In the genomic region with DNA sequence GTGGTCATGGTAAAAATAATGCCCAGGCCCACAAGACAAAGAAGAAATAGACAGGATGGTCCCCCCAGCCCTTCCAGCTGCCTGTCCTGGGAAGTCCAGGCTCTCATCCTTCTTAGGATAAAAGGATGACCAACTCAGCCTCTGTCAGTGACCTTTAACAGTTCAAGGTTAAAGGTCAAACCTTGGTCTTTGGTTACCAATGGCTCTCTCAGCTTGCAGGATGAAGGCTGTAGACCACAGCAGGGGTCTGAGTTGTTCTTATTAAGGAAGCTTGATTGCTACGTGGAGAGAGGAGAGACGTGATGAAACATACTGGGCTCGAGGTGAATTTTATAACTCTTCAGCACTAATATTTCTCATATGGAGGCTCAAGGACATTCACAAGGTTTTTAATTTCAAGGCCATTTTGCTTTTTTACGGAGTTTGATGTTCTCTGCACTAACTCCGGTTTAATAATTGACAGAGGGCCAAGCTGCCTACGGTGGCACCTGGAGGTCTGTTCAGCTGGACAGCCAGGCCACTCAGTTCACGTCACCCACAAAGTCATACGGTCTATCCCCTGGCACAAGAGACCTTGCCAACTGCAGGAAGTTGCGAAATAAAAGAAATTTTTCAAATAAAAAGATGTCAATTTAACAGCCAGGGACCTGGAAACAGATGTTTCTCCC, we compare ENCODE assay signal across 13 mouse cellular contexts. TPM values are rescaled to one million over a fixed set of nuclear protein-coding genes. Genes with fewer than 3 reads are reported as not detected.
DNase-seq lines count a peak whose midpoint lies in the region; ATAC-seq lines count a peak whose summit lies in the region.
"Had no signal": no experiment of that assay in that cellular context is flagged by ENCODE, and none has a peak within 500 bp of the region (broad histone marks: within the 10 kb centered on the region; RNA-seq: fewer than 3 reads in every experiment).

No protein-coding gene starts in this region.

- H3K4me3 ChIP-seq in kidney, embryonic 15.5 days (replicated peaks): no peak overlapping the region
- H3K4me3 ChIP-seq in liver, embryonic 13.5 days (replicated peaks): no peak overlapping the region
- H3K4me3 ChIP-seq in heart, embryonic 11.5 days (ENCODE audit: low read depth, low read length): no peak overlapping the region
- H3K4me3 ChIP-seq: gastrocnemius, adult 2 months; myocyte had no signal

- DNase-seq in kidney, adult 11 months: peak; percentile 55
- DNase-seq in kidney, adult 18-20 months: no peak
- DNase-seq in embryo, embryonic 10 days (ENCODE audit: low spot score): peak; percentile 85
- no peak for DNase-seq in liver, embryonic 13.5 days
- no peak for DNase-seq in urinary bladder, postnatal 4 days (ENCODE audit: low spot score in 2 of 2)
- no peak for DNase-seq in gastrocnemius, postnatal 14 days
- DNase-seq: cerebellum, postnatal 14 days; gastrocnemius, adult 2 months; thymus, postnatal 25 days had no signal

- intact Hi-C loops in gastrocnemius, postnatal 14 days (cut with DNase I; ENCODE audit: low total_unique reads): no loop called here

- ATAC-seq in kidney, embryonic 15.5 days (replicated peaks; ENCODE audit: low FRiP score): peak; percentile 64
- 0 out of 2 replicates have a peak, but pooled peaks have one; percentile 48 for ATAC-seq in liver, embryonic 13.5 days (ENCODE audit: low read depth)
- ATAC-seq in heart, embryonic 11.5 days (replicated peaks; ENCODE audit: insufficient number of reproducible peaks, low FRiP score, low TSS enrichment): no peak
- ATAC-seq: CD4-positive, CD25-positive, alpha-beta regulatory T cell, adult 4 months had no signal

- H3K9me3 ChIP-seq in kidney, embryonic 15.5 days (replicated peaks): no peaks in the 10 kb centered on the region
- no peaks in the 10 kb centered on the region for H3K9me3 ChIP-seq in liver, embryonic 13.5 days (replicated peaks)
- no peaks in the 10 kb centered on the region for H3K9me3 ChIP-seq in heart, embryonic 11.5 days (replicated peaks; ENCODE audit: control insufficient read depth, low read length)

- H3K36me3 ChIP-seq in kidney, embryonic 15.5 days: no peaks in the 10 kb centered on the region
- H3K36me3 ChIP-seq in liver, embryonic 13.5 days: no peaks in the 10 kb centered on the region
- H3K36me3 ChIP-seq in heart, embryonic 11.5 days (ENCODE audit: control insufficient read depth, insufficient read depth, low read length): no peaks in the 10 kb centered on the region

- no peaks in the 10 kb centered on the region for H3K27me3 ChIP-seq in kidney, embryonic 15.5 days
- H3K27me3 ChIP-seq in liver, embryonic 13.5 days: no peaks in the 10 kb centered on the region
- H3K27me3 ChIP-seq in heart, embryonic 11.5 days (ENCODE audit: control insufficient read depth, insufficient read depth, low read length): no peaks in the 10 kb centered on the region

- peaks cover 89% of the 10 kb centered on the region for H3K4me1 ChIP-seq in kidney, embryonic 15.5 days
- H3K4me1 ChIP-seq in liver, embryonic 13.5 days (replicated peaks): peaks cover 5% of the 10 kb centered on the region; the same call in 1 of the 2 replicates
- H3K4me1 ChIP-seq in heart, embryonic 11.5 days (ENCODE audit: control insufficient read depth, insufficient read depth, low read length): peaks cover 3% of the 10 kb centered on the region; the same call in 1 of the 2 replicates

- H3K4me2 ChIP-seq in kidney, embryonic 15.5 days: peak overlapping the region; percentile 31
- no peak overlapping the region for H3K4me2 ChIP-seq in liver, embryonic 13.5 days
- no peak overlapping the region for H3K4me2 ChIP-seq in heart, embryonic 11.5 days

- H3K9ac ChIP-seq in kidney, embryonic 15.5 days: no peak overlapping the region
- no peak overlapping the region for H3K9ac ChIP-seq in liver, embryonic 13.5 days
- H3K9ac ChIP-seq in heart, embryonic 11.5 days (ENCODE audit: low read depth, low read length): no peak overlapping the region

- peak overlapping the region; percentile 79 for H3K27ac ChIP-seq in kidney, embryonic 15.5 days
- no peak overlapping the region for H3K27ac ChIP-seq in liver, embryonic 13.5 days
- no peak overlapping the region for H3K27ac ChIP-seq in heart, embryonic 11.5 days (ENCODE audit: low read depth, low read length)
- H3K27ac ChIP-seq: gastrocnemius, adult 2 months had no signal

- WGBS in kidney, embryonic 15.5 days: 22% methylated on average over 9 of the region's 9 CpGs
- 50% methylated on average over 9 of the region's 9 CpGs for WGBS in liver, embryonic 13.5 days (ENCODE audit: insufficient replicate concordance)
- WGBS in heart, embryonic 11.5 days (ENCODE audit: insufficient replicate concordance): 69% methylated on average over 9 of the region's 9 CpGs

RNA-seq across cellular contexts. Expression of a gene that starts 36.5 kb away (rescaled TPM):
- 29.3 and 33.2 TPM in 2 replicates for polyA plus RNA-seq in kidney, embryonic 15.5 days (2015; fragmentation: Nextera tagmentation; extraction: Ambion mirVana)
- polyA plus RNA-seq in liver, embryonic 13.5 days (2015; fragmentation: Nextera tagmentation; extraction: Ambion mirVana): 2.6 and 3.5 TPM in 2 replicates
- polyA plus RNA-seq in heart, embryonic 11.5 days (2014; fragmentation: Nextera tagmentation; extraction: Ambion mirVana): 17.9 and 18.0 TPM in 2 replicates
- total RNA-seq in gastrocnemius, postnatal 14 days (2021): 10 to 100 TPM; 56.6 to 62.4 TPM
- polyA plus RNA-seq: CD4-positive, CD25-positive, alpha-beta regulatory T cell, adult 4 months had no signal

Comparison
In these comparisons a context has a peak if more than half of its experiments do, and no peak if none do; other contexts are left out.
1. DNase-seq: peak in kidney, adult 11 months (single experiment) and embryo, embryonic 10 days (single experiment); none in kidney, adult 18-20 months (single experiment), liver, embryonic 13.5 days (single experiment), urinary bladder, postnatal 4 days (0 of 2) and gastrocnemius, postnatal 14 days (single experiment).